Mouse (Mus musculus) C2C12 (cell line): ENCODE results near the gene Adap1.
"Not testable (repeated sequence)": the region's sequence is repeated elsewhere in the genome, so short reads cannot be mapped to it uniquely, and the experiment has no call there.

Source experiments
- CTCF ChIP-seq: IDR thresholded peaks from one replicate; pipeline ENCODE4 v1.5.1; 2011; ENCODE audit not compliant: control insufficient read depth, insufficient read depth, insufficient read length
- FOSL1 ChIP-seq: IDR thresholded peaks from one replicate; pipeline ENCODE4 v1.8.0; 2011; ENCODE audit warnings: mild to moderate bottlenecking, low read length; ENCODE audit not compliant: poor library complexity, insufficient read depth, severe bottlenecking
- MYOD1 ChIP-seq: IDR thresholded peaks from one replicate; pipeline ENCODE4 v1.6.1; 2011; ENCODE audit warnings: low read depth; ENCODE audit not compliant: control insufficient read depth, insufficient read length
- MYOG ChIP-seq: IDR thresholded peaks from one replicate; pipeline ENCODE4 v1.6.1; 2011; ENCODE audit not compliant: control insufficient read depth, insufficient read length; ENCODE audit errors: extremely low read depth

GRCm38 (mm10) chr5:139334394-139334793 is 9.0 kb upstream of the Adap1 start:
- TF ChIP-seq CTCF, FOSL1, MYOD1, MYOG: not testable (repeated sequence)
